Mouse (Mus musculus) spleen, adult 10 weeks (tissue): ENCODE results near the gene Pwwp2b. TPM values are rescaled to one million over a fixed set of nuclear protein-coding genes. Genes with fewer than 3 reads are reported as not detected.

ENCODE experiments used
- polyA plus RNA-seq: library from polyadenylated mRNA; stranded (reverse); fragments of 350-450 nt; fragmentation: Illumina TruSeq; extraction: RNeasy Lipid Tissue Mini Kit (QIAGEN cat#74804); gene quantifications from one replicate; pipeline ENCODE4 v1.2.3, GENCODE M21; 2015; ENCODE audit warnings: low replicate concordance; ENCODE audit not compliant: insufficient read depth

Pwwp2b gene
- 2.2 TPM for polyA plus RNA-seq

DNA sequence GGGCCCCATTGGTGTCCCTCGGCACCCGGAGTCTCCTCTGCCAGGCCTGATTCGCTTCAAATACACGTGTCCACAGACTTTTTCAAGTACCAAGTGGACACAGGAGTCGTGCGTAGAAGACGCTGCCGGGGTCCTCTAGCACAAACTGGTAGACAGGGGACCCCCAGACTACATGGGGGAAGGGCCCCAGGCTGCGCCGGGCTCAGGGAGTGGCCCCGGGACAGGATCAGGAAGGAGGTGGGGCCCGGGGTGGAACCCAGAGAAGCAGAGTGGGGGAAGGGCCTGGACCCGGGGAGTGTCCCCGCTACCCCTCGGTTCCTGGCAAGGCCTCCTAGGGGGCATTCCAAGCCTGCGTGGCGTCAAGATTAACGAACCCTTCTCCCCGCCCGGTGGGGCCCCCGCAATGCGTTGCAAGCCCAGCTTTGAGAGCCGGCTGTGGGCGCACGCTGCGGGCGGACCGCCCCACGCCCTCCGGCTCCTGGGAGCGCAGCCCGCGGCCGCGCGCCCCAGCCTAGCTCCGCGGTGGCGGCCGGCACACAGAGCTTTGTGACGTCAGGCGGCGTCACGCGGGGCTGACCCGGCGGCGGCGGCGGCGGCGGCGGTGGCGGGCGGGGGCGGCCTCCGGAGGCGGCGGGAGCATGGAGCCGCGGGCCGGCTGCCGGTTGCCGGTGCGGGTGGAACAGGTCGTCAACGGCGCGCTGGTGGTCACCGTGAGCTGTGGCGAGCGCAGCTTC, at the start of gene Pwwp2b:
TSS of gene Pwwp2b (plus strand) at position 602 of the 734 bp plus-strand sequence.

DNA sequence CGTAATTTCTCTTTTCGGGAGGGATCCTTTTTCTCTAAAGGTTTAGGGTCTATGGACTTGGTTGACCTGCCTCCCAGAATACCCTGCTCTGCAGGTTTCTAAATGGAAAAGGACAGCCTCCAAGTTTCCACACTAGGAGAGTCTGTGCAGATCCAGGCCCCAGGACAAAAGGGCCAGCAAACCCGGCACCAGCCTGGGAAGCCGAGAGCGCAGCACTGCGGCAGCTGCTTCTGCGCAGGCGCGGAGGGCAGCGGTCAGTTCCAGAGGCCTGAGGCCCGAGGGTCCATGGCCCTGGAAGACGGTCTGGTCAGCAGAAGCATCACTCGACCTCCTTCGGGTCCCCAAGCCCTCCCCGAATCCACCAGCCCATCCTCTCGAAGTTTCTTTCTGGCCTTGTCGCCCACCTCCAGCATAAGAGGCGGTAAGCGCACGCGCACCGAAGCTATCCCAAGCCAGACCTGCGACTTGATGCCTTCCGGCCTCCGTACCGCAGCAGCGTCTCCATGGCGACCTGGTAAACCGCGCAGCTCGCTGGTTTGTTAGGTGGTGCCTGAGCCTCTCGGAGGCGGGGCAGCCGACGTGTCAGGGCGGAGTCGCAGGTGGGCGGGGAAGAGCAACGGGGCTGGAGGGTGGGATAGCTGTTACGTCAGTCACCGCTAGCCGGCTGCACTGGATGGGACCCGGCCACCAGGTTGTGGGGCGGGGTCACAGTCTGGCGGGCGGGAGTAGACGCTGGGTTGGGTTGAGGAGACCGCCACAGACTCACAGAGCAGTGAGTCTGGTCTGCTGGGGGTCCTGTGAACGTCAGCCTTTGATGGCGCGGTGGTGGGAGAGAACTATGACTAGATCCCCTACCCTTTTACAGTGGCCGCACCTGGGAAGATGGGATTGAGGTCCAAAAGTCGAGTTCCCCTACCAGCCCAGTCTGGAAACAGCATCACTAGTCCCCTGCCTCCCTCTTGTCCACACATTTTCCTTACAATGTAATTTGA, 35.2 kb upstream of the Pwwp2b start, which contains the start of the genes Lrrc27 and Stk32c:
TSS of gene Lrrc27 (plus strand) at position 235 of the 992 bp plus-strand sequence.
TSS of gene Stk32c (minus strand) at position 554 of the 992 bp plus-strand sequence.

Other genes with a start within 250 kb of the Pwwp2b start
- gene Dpysl4, start 162.5 kb upstream of the Pwwp2b start, polyA plus RNA-seq, result 0.19 TPM
- 3.1 TPM for gene Lrrc27, start 35.5 kb upstream of the Pwwp2b start, polyA plus RNA-seq
- gene Stk32c, start 35.2 kb upstream of the Pwwp2b start, polyA plus RNA-seq, result 3.7 TPM
- gene Inpp5a, start 140.6 kb downstream of the Pwwp2b start, polyA plus RNA-seq, result 17.8 TPM